Mouse (Mus musculus) erythroblast, adult 5-6 weeks (primary cell): ENCODE data around the gene Qrich1. TPM values are rescaled to one million over a fixed set of nuclear protein-coding genes. Genes with fewer than 3 reads are reported as not detected.

Source experiments
- ATAC-seq: replicated peaks from 2 replicates; pipeline ENCODE4 v1.8.0; 2016; ENCODE audit warnings: moderate number of reproducible peaks, mild to moderate bottlenecking, moderate TSS enrichment, inconsistent platforms; ENCODE audit not compliant: poor library complexity, low FRiP score, severe bottlenecking
- total RNA-seq, 2 experiments: library from RNA; stranded (forward) in 1 of 2; stranded (reverse) in 1 of 2; fragments of 150-400 nt in 1 of 2; fragments of 200-764, 138-1000 nt in 1 of 2; gene quantifications; 2 replicates each; pipeline versions ENCODE4 v1.2.3 to v1.2.4; 2015 to 2017; ENCODE audit warnings: low replicate concordance in 2 of 2

Qrich1 gene
- total RNA-seq, 2 experiments from 2014 or later: 26.9 to 55.7 TPM

DNA sequence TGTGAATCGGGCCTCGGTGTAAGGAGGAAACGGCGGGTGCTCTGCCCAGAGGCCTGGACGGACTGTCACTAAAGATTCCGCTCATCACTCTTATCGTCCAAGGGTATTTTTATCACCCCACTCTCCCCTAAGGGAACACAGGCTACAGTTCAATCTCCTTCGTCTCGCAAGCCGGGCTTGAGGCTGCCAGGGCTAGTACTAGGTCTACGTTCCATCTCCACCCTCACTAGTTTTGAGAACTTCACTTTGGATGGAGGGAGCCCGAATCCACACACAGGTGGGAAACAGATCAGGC lies 25.4 kb upstream of the Qrich1 start:
- ATAC-seq: no peak; the same call in 1 of the 2 replicates

DNA sequence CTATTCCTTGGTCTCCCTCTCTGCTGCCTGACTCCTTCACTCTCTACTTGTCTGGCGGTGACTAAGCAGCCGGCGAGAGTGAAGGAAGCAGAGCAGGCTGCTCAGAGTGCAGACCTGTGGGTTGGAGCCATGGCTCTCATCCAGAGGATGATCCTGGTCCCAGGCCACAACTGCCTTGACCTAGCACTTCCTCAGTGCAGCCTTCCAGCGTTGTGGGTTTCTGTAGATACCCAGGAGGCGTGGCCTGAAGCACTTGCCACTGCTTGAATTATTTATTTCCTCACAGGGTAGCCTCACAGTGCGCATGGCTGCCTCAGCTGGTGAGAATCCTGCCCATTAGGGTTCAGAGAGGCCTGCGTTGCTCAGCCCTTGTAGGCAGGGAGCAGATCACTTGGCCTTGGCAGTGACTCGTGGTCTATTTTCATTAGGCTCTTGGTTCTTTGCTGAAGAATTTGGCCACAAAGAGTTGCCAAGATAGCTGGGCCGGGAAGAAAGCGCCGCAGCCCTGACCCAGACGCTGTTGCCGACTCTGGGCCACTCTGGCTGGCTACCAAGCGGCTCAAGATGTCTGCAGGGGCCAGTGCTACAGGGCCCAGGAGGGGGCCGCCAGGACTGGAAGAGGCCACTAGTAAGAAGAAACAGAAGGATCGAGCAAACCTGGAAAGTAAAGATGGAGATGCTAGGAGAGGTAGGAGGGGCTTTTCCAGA lies 24.4 kb upstream of the Qrich1 start:
- peak; percentile 44 for ATAC-seq

DNA sequence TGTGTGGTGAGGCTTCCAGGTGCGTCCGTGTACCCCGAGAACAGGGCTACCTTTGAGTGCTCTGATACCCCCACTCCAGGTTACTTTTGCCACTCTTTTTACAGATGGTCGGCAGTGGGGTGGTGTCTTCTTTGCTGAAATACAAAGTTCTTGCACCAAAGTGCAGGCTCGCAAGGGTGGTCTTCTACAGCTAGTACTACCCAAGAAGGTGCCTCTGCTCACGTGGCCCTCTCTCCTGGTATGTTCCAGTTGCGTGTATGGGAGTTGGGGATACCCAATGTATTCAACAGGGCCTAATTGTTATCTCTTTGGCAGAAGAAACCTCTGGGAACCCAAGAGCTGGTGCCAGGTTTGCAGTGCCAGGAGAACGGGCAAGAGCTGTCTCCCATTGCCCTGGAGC lies 23.4 kb upstream of the Qrich1 start:
- no peak for ATAC-seq

DNA sequence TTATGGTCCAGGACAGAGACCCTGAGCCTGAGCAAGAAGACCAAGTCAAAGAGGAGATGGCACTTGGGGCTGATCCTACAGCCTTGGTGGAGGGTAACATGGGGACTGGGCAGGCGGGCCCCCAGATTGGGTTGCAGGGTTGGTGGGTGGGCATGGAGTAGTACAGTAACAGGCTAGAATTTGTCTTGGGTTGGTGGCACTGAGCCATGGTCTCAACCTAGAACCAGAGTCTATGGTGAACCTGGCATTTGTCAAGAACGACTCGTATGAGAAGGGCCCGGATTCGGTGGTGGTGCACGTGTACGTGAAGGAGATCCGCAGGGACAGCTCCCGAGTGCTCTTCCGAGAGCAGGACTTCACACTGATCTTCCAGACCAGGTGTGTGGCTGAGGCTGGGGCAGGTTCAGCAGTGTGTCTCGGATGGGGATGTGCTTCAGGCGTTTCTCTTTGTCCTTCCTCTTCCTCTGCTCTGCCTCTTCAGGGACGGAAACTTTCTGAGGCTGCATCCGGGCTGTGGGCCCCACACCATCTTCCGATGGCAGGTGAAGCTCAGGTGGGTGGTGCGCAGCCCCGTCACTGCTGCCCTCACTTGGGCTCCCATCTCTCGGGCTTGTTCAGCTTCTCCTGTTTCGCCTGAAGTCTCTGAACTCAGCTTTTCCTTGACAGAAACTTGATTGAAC lies 22.3 kb upstream of the Qrich1 start:
- no peak for ATAC-seq

DNA sequence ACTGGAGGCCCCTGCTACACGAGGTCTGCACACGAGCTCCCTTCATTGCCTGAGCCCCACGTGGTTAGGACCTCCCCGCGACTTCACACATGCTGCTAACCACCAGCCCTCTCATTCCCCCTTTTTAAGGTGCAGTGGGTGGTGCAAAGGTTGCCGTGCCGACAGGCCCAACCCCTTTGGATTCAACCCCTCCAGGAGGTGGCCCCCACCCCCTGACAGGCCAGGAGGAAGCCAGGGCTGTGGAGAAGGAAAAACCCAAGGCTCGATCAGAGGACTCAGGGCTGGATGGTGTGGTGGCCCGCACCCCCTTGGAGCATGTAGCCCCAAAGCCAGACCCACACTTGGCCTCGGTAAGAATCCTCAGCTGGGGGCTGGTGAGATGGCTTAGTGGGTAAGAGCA lies 21.7 kb upstream of the Qrich1 start:
- ATAC-seq: no peak

DNA sequence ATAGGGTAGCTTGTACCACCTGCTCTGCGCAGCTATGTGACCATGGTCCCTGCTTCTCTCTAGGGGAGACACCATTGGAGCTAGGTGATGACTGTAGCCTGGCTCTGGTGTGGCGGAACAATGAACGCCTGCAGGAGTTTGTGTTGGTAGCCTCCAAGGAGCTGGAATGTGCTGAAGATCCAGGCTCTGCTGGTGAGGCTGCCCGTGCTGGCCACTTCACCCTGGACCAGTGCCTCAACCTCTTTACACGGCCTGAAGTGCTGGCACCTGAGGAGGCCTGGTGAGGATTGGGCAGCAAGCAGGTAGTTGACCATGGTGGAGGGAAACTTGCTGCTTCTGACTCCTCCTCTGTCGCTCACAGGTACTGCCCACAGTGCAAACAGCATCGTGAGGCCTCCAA lies 17.4 kb upstream of the Qrich1 start:
- ATAC-seq: no peak

DNA sequence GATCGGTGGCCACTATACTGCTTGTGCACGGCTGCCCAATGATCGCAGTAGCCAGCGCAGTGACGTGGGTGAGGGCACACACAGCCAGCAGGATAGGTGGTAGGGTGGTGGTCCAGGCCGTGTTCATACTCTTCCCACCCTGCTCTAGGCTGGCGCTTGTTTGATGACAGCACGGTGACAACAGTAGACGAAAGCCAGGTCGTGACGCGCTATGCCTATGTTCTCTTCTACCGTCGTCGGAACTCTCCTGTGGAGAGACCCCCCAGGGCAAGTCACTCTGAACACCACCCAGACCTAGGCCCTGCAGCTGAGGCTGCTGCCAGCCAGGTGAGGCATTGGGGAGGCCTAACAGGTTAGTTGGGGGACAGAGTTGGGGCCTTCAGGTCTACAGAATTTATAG lies 16.7 kb upstream of the Qrich1 start:
- no peak for ATAC-seq

DNA sequence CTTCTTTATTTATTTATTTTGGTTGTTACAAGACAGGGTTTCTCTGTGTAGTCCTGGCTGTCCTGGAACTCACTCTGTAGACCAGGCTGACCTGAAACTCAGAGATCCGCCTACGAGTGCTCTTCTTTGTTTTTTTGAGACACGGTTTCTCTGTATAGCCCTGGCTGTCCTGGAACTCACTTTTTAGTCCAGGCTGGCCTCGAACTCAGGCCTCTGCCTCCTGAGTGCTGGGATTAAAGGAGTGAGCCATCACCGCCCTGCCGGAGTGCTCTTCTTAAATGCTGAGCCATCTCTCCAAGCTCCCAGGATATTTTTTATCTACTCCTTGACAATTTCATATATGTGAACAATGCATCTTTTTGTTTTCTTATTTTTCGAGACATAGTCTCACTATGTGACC lies 9.7 kb upstream of the Qrich1 start:
- no peak for ATAC-seq

DNA sequence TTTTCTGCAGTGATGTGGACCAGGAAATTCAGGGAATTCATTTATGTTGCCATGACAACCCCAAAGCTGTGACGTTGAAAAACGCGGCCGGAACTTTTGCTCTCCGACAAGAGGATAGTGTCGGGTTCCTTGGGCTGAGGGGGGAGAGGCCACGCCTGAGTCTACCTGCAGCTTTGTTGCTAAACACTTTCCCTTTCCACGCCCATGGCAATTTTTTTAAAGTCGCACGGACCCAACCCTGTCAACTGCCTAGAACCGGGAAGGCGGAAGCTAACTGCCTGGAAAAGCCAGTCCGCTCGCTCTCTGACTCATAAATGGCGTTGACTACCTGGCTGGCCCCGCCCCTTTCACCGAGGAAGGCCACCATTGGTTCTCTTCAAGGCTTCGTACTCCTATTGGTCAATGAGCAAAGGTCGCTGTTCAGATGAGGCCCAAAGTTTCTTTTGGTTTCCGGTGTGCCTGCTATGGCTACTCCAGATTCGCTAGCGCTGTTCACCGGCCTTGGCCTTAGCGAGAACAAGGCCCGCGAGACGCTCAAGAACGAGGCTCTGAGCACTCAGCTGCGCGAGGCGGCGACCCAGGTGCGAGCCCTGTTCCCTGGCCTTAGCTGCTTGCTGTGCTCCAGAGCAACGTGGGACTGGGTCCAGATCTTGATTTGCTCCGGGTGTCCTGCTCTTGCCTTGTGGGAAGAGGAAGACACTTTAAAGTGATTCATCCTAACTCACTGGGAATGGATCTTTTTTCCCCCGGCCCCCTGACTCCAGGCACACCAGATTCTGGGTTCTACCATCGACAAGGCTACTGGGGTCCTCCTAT lies 8.8 kb upstream of the Qrich1 start, which contains the start of gene Qars:
Gene Qars (plus strand): TSS at position 88 of the 816 bp plus-strand sequence.
- peak; percentile 97 for ATAC-seq

DNA sequence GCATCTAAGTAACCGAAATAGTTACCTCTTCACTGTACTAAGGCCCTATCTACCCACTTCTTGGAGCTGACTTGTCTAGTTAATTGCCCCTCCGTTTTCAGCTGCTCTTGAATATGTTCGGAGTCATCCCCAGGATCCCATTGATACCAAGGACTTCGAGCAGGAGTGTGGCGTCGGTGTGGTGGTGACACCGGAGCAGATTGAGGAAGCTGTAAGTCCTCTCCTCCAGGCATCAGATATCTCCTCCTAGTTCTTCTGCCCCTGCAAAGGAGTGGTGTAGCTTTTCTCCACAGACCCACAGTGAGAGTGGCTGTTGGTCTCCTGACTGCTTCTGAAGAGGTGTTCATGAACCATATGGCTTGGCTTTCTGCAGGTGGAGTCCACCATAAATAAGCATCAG lies 7.8 kb upstream of the Qrich1 start:
- ATAC-seq: no peak

DNA sequence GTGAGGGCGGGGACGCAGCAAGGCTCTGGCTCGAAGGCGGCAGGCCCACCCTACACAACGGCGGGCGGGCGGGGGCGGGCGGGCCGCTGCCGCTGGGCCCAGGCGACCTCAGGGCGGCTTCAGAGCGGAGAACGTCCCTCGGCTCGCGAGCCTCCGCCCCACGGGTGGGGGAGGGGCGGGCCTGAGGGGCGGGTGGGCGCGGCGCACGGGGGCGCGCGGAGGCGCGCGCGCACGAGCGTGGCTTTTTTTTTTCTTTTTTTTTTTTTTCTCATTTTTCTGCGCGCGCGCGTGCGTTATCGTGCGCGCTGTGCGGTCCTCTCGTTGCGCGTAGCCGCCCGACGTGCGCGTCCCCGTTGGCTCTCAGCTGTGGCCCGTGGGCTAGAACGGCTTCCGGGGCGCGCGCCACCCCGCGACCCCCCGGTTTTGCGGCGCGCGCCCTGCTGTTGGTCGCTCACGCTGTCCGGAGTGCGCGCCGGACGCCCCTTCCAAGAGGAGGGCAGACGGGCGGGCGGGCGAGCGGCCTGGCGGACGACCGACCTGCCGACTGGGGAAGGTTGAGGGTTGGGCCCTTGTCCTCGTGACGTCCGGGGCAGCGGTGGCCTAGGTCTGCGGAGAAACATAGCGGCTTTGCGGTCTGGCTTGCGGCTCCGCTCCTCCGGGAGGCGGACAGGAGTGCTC lies 786 bp downstream of the Qrich1 start:
- peak; percentile 54 for ATAC-seq

DNA sequence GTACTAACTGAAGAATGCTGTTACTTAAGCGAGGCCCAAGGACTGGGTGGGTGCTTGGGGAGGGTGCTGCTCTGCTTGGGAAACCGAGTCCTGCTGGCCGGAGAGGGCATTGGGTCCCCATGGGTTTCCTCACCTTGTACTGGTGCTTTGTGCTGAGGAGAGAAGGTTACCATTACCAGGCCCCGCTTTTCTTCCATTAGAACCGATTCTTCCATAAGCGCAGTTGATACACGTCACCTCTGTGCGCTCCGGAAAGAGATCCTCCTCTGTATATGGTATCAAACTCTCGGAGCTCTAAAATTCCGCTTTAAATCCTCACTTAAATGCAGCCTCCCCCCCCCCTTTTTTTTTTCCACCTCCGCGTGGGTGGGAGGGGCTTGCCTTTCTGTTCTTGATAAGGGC lies 1.3 kb downstream of the Qrich1 start:
- peak; percentile 12 for ATAC-seq

DNA sequence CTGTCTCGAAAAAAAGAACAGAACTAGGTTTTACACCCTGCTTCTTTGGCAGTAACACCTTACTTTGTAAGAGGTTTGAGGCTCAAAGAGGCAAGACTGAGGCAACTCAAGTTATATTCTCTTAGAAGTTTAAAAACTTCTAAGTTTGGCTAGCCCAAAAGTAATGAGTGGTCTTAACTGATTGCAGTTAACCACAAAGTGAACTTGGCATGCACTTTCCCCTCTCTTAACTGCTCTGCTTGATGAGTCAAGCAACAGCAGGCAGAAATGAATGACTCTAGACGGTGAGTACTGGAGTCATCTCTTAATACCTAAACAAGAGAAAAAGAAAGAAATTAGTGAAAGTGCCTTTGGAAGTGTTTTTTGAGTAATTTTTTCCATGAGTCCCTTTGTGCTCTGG lies 5.0 kb downstream of the Qrich1 start:
- no peak for ATAC-seq

DNA sequence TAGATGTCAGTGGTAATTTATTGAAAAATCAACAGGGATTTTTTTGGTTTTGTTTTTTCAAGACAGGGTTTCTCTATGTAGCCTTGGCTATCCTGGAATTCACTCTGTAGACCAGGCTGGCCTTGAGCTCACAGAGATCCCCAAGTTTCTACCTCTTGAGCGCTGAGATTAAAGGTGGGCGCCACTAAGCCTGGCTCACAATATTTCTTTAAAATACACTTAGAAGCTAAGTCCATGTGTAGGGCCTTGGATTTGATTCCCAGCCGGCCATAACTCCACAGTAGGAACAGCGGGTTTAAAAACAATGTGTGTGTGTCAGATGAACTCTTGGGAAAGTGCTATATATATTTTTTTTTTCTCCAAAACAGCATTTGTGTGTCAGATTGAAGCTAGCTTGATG lies 6.7 kb downstream of the Qrich1 start:
- ATAC-seq: no peak

DNA sequence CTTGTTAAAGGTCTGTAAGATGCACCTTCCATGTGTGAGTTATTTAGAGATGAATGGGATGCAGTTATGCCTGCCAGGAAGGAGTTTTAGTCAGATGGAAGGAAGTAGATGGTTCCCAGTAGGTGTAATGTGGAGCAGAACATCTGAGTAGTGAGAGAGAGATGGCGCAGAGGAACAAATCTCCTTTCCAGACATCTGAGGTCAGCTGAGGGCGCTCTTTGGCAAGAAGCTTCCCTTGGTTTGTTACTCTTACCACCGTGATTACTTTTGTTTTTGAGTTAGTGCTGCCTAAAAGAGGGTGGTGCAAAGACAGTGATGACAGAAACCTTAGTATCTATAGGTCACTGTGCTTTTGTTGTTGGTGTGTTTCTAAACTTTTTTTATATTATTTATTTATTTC lies 8.8 kb downstream of the Qrich1 start:
- no peak for ATAC-seq

DNA sequence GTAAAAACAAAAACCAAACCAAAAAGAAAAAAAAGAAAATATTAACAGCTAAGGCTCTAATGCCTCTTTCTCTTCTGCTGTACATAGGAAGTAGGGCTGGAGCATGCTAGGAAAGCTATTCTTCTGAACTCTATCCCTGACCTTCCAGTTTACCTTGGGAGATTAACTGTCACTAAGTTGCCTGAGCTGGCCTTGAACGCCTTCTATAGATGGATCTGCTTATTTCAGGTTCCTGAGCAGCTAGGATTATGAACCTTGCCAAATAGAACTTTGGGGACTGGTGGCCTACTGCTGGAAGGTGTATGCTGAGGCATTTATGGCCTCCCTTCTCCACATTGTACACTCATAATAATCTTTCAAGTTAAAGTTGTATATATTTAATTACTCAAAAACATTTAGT lies 14.3 kb downstream of the Qrich1 start:
- ATAC-seq: no peak

DNA sequence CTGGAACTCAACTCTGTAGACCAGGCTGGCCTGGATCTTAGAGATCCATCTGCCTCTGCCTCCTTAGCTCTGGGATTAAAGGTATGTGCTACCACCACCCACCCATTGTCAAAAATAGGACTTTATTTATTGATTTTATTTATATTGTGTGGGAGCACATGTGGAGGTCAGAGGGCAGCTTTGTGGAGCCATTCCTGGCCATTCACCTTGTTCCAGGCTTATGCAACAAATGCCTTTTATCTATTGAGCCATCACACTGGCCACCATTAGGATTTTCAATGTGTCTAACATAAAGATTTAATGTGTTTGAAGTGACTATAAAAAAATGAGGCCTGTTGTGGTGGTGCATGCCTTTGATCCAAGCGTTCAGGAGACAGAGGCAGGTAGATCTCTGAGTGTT lies 14.9 kb downstream of the Qrich1 start:
- no peak for ATAC-seq

DNA sequence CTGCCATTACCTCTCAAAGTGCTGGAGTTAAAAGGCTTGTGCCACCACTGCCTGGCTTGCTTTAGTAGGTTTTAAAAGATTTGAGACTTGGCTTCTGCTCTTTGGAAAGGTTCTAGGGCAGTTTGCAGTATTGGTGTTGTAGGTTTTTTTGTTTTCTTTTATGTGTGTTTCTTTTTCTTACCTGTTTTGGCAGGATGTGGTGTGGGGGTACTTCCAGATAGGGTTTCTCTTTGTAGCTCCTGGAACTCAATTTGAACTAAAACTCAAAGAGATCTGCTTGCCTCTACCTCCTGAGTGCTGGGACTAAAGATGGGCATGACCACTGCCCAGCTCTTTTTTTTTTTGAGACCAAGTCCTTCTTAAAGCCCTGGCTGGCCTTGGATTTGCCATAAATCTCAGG lies 24.2 kb downstream of the Qrich1 start:
- ATAC-seq: no peak

DNA sequence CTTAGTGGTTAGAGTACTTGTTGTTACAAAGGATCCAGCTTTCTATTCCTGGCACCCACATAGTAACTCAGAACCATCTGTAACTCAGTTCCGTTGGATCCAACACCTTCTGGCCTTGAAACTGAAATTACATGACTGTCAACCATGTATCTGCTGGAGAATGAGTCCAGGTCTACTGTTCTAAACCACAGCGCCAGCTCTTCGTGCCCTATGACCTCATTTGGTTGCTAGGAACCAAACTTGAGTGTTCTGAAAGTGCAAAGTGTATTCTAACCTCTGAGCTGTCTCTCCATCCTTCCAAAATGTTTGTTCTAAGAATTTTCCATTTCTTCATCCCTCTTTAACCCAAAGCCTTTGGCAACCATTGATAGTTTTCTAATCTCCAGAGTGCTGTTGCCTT lies 29.4 kb downstream of the Qrich1 start:
- no peak for ATAC-seq

DNA sequence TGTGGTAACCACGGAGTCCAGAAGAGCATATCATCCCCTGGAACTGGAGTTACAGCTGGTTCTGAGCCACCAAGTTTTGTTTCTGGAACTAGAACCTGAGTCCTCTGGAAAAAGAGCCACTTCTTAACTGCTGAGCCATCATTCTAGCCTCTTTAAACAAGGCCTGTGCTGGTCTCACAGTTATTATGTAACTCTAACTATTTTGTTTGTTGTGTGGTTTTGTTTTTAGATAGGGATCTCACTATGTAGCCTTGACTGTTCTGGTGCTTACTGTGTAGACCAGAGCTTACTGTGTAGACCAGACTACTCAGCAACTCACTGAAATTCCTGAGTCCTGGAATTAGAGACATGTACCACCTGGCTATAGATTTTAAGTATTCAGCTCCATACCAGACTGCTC lies 30.3 kb downstream of the Qrich1 start:
- ATAC-seq: no peak

DNA sequence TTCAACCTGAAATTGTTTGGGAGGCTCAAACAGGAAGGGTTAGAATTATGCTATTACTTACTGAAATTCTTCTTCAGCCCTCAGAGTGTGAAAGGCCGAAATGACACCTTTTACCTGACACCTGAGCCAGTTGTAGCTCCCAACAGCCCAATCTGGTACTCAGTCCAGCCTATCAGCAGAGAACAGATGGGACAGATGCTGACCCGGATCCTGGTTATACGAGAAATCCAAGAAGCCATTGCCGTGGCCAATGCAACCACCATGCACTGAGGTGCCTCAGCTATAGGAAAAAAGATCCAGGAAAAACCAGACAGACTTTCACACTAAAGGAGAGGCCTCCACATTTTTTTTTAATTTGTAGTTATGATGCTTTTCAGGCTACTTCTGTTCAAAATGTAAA lies 42.6 kb downstream of the Qrich1 start:
- no peak for ATAC-seq
